In genomic region chr9:101160627-101161026, GRCm38 (mm10) we compare ENCODE assay signal across 16 mouse cellular contexts.
DNase-seq lines count a peak whose midpoint lies in the region; ATAC-seq and TF ChIP-seq lines count a peak whose summit lies in the region.
"Had no signal": no experiment of that assay in that cellular context is flagged by ENCODE, and none has a peak within 500 bp of the region (broad histone marks: within the 10 kb centered on the region; RNA-seq: fewer than 3 reads in every experiment).

No protein-coding gene starts in this region.

- H3K27ac ChIP-seq in liver, postnatal 0 days (ENCODE audit: low read depth), result no peak overlapping the region
- no peak overlapping the region for H3K27ac ChIP-seq in liver, embryonic 12.5 days
- H3K27ac ChIP-seq in thymus, adult 2 months (ENCODE audit: control insufficient read depth, insufficient read depth, low read length), result no peak overlapping the region
- H3K27ac ChIP-seq: embryonic facial prominence, embryonic 13.5 days; forebrain, embryonic 13.5 days; heart, embryonic 13.5 days; hindbrain, embryonic 15.5 days had no signal

- H3K9me3 ChIP-seq in liver, postnatal 0 days (ENCODE audit: low read length), result no peaks in the 10 kb centered on the region
- H3K9me3 ChIP-seq in liver, embryonic 12.5 days (replicated peaks), result no peaks in the 10 kb centered on the region
- H3K9me3 ChIP-seq: embryonic facial prominence, embryonic 13.5 days; forebrain, embryonic 13.5 days; G1E; heart, embryonic 13.5 days; hindbrain, embryonic 15.5 days had no signal

- H3K27me3 ChIP-seq in liver, postnatal 0 days (ENCODE audit: insufficient read depth, low read length), result no peaks in the 10 kb centered on the region
- no peaks in the 10 kb centered on the region for H3K27me3 ChIP-seq in liver, embryonic 12.5 days (replicated peaks)
- no peaks in the 10 kb centered on the region for H3K27me3 ChIP-seq in thymus, adult 2 months (ENCODE audit: control insufficient read depth, insufficient read depth, low read length)
- H3K27me3 ChIP-seq: embryonic facial prominence, embryonic 13.5 days; forebrain, embryonic 13.5 days; heart, embryonic 13.5 days; hindbrain, embryonic 15.5 days had no signal

- no peak for TF ChIP-seq CTCF in liver, postnatal 0 days (IDR thresholded peaks at IDR 0.05; ENCODE audit: low read depth)
- TF ChIP-seq CTCF in thymus, adult 2 months (IDR thresholded peaks at IDR 0.05; ENCODE audit: borderline replicate concordance, control insufficient read depth, extremely low read depth, insufficient read depth, low read length, poor library complexity), result no peak

- 50% methylated on average over 1 of the region's 1 CpGs for WGBS in liver, postnatal 0 days (ENCODE audit: insufficient replicate concordance)
- WGBS in liver, embryonic 12.5 days (ENCODE audit: insufficient replicate concordance), result 67% methylated on average over 1 of the region's 1 CpGs
- WGBS in thymus, adult 2 months, result 98% methylated on average over 1 of the region's 1 CpGs

- no peak overlapping the region for H3K4me2 ChIP-seq in liver, postnatal 0 days (ENCODE audit: low read depth, low read length)
- no peak overlapping the region for H3K4me2 ChIP-seq in liver, embryonic 12.5 days
- H3K4me2 ChIP-seq: embryonic facial prominence, embryonic 13.5 days; forebrain, embryonic 13.5 days; heart, embryonic 13.5 days; hindbrain, embryonic 15.5 days had no signal

- no peaks in the 10 kb centered on the region; the same call in 1 of the 2 replicates for H3K36me3 ChIP-seq in liver, postnatal 0 days (replicated peaks; ENCODE audit: insufficient read depth, low read length)
- H3K36me3 ChIP-seq in liver, embryonic 12.5 days, result 0 out of 2 replicates have a peak, but pooled peaks cover 5% of the 10 kb centered on the region
- H3K36me3 ChIP-seq in thymus, adult 2 months (ENCODE audit: control insufficient read depth, insufficient read depth, low read length), result no peaks in the 10 kb centered on the region
- H3K36me3 ChIP-seq: G1E had no signal

- no peak overlapping the region for H3K9ac ChIP-seq in liver, postnatal 0 days (replicated peaks)
- H3K9ac ChIP-seq in liver, embryonic 12.5 days, result no peak overlapping the region
- H3K9ac ChIP-seq: embryonic facial prominence, embryonic 13.5 days; forebrain, embryonic 13.5 days; forebrain, postnatal 0 days; heart, embryonic 13.5 days; hindbrain, embryonic 15.5 days had no signal

- H3K4me3 ChIP-seq in liver, postnatal 0 days (ENCODE audit: low read depth, low read length), result no peak overlapping the region
- no peak overlapping the region for H3K4me3 ChIP-seq in liver, embryonic 12.5 days
- H3K4me3 ChIP-seq in thymus, adult 2 months (ENCODE audit: control insufficient read depth, insufficient read depth, low read length), result no peak overlapping the region
- H3K4me3 ChIP-seq: embryonic facial prominence, embryonic 13.5 days; forebrain, embryonic 13.5 days; heart, embryonic 13.5 days; hindbrain, embryonic 15.5 days had no signal

- H3K4me1 ChIP-seq in liver, postnatal 0 days (ENCODE audit: insufficient read depth), result no peaks in the 10 kb centered on the region
- H3K4me1 ChIP-seq in liver, embryonic 12.5 days, result no peaks in the 10 kb centered on the region
- no peaks in the 10 kb centered on the region for H3K4me1 ChIP-seq in thymus, adult 2 months (replicated peaks; ENCODE audit: control insufficient read depth, insufficient read depth, low read length)
- H3K4me1 ChIP-seq: embryonic facial prominence, embryonic 13.5 days; forebrain, embryonic 13.5 days; heart, embryonic 13.5 days; hindbrain, embryonic 15.5 days had no signal

- no peak for TF ChIP-seq POLR2A in thymus, adult 2 months (IDR thresholded peaks at IDR 0.05; ENCODE audit: control insufficient read depth, extremely low read depth, insufficient read depth, low read length, poor library complexity)

- no peak for DNase-seq in liver, postnatal 0 days
- DNase-seq in adipocyte (ENCODE audit: low spot score), result peak; percentile 29
- peak; percentile 42 for DNase-seq in gonadal fat pad, adult 2 months (ENCODE audit: low read depth)
- no peak for DNase-seq in thymus, adult 2 months
- DNase-seq in frontal cortex, postnatal 25 days (ENCODE audit: low spot score in 2 of 2), result no peak
- DNase-seq: B cell, adult 2 months; gastrocnemius, postnatal 10 days; heart, postnatal 36 days had no signal

- ATAC-seq in liver, postnatal 0 days, result peak; percentile 47; the same call in 1 of the 2 replicates
- ATAC-seq in liver, embryonic 12.5 days, result no peak
- ATAC-seq: CD4-positive, CD25-positive, alpha-beta regulatory T cell, adult 4 months; forebrain, embryonic 13.5 days had no signal

- TF ChIP-seq EP300 in liver, postnatal 0 days (IDR thresholded peaks at IDR 0.05; ENCODE audit: low read depth), result 0 out of 2 replicates have a peak, but pooled peaks have one; percentile 30

Comparison
In these comparisons a context has a peak if more than half of its experiments do, and no peak if none do; other contexts are left out.
1. DNase-seq: peak in adipocyte (single experiment) and gonadal fat pad, adult 2 months (single experiment); none in liver, postnatal 0 days (single experiment), thymus, adult 2 months (single experiment) and frontal cortex, postnatal 25 days (0 of 2).